Mouse (Mus musculus) large intestine, adult 2 months (tissue): ENCODE results near the gene Ganab. TPM values are rescaled to one million over a fixed set of nuclear protein-coding genes. Genes with fewer than 3 reads are reported as not detected.
A peak's percentile ranks its signal among the peaks of the same experiment; 100 is the strongest.

ENCODE experiments used
- DNase-seq: peaks from one replicate; pipeline ENCODE4 v3.0.0-alpha.2; 2012; ENCODE audit warnings: low read depth, low spot score
- WGBS: fragments of 180-500 bp; shearing (Covaris S2); methylation state at CpG from one replicate; pipeline ENCODE4 v1.1.7; 2018; 5-methylcytosine and 5-hydroxymethylcytosine counted together
- polyA plus RNA-seq: library from polyadenylated mRNA; depleted of rRNA; stranded (reverse); fragments of >200 nt; gene quantifications from 2 replicates; pipeline ENCODE4 v1.2.3, GENCODE M21; 2012

The Ganab gene
- polyA plus RNA-seq, 1 experiment: 104 TPM

DNA sequence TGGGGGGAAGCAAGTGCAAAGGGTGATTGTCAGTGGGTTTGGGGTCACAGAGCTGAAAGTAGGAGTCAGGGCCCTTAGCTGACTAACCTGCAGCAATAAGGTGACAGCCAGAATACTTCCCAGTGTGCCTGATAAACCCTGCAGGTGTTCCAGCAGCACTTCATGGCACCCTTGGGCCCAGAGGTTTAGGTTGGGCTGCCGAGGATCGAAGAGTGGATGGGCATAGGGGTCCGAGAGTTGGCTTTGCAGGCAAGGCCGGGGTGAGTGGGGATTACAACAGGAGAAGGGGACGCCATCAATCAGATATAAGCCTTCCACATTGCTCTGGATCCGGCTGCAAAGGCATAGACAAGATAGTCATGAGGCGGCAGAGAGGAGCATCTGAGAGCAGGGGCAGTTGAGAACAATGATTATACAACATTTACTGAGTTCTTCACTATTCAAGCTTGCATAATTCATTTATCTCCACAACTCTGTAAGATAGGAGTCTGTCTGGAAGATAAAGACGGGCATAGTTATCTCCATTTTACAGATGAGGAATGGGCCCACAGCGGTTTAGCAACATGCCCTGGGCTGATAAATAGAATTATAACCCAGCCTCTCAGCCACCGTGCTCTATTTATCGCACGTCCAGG lies 30.1 kb downstream of the Ganab start:
- 92% methylated on average over 12 of the region's 12 CpGs for WGBS
- no peak for DNase-seq

DNA sequence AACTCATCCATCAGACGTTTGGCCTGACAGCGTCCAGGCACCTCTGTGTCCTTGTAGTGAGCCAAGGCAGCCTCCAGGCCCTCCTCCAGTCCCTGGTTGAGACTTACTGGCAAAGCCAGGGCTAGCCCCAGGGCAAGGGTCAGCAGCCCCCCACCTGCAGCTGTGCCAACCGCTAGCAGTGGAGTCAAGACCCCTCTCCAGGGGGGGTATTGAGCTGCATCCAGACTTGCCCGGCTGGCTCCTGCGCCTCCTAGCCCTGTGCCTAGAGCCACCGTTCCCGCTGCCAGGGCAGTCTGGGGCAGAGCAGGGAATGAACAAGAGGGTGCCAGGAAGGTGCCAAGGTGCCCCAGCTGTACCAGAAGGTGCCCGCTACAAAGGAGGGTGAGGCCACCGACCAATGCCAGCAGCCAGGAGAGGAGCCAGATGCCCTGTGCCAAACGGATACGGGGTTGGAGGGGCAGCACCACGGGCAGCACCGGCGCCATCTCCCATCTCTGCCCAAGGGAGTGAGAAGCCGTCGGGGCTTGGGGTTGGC lies 30.9 kb downstream of the Ganab start:
- WGBS: 21% methylated on average over 16 of the region's 16 CpGs

DNA sequence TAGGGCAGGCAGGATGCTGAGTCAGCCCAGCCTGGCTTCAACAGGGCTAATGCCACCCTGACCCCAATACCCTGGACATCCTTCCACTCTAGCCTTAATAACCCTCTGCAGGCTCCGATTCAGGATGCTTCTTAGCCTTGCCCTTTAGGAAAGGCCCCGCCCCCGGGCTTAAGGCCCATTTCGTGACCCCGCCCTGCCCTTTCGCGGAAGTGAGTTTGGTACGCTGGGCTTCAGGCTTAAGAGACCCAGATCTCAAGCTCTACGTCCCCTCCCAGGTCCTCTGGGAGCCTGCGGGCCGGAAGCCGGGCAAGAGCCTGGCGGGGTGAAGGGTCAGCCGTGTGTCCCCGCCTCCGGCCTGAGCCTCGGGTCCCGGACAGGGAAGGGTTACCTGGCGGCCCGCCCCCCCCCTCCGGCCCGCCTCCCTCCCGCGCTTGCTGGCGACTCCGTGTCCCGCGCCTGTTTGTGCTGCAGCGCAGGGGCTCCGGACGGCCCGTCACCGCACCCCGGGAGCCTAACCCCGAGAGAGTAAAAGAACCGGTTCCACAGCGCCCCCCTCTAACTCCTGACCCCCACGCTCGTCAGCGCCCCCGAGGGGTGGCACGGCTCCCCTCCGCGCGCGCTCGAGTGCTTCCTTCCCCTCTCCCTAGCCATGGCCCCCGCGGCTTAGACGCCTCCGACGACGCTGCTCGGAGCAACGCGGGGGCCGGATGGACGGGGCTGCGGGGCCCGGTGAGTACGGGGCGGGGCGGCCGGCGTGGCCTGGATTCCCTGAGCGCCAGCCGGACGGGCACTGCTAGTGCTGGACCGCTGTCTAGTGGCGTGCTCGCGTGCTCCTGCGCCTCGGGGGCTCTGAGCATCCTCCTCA lies 31.6 kb downstream of the Ganab start, which contains the start of the genes Rom1 and Eml3:
Gene Rom1, minus strand, starts transcription at position 133 of the 865 bp plus-strand sequence.
Gene Eml3, plus strand, starts transcription at position 329 of the 865 bp plus-strand sequence.
- WGBS: under 1% methylated on average over 71 of the region's 74 CpGs
- peak; percentile 73 for DNase-seq

More for the DNA sequence above, 30.9 kb downstream of the Ganab start:
- DNase-seq: no peak

DNA sequence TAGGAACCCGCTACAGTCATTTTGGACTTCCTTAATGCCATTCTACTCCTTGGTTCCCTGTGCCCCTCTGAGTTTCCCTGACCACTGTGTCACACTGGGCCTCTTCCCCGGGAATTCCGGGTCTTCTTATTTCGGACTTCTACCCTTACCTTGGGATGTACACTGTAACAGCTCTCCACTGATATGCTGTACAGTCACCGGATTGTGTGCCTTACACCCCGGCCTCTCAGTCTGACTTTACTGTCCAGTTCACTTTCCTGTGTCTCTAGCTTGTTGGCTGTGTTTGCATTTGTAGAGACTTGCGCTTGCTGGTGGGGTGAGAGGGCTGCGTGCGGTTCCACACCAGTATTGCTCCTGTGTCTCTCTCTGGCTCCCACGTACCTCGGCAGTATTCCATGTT lies 32.2 kb downstream of the Ganab start:
- 3% methylated on average over 11 of the region's 11 CpGs for WGBS
- DNase-seq: no peak

DNA sequence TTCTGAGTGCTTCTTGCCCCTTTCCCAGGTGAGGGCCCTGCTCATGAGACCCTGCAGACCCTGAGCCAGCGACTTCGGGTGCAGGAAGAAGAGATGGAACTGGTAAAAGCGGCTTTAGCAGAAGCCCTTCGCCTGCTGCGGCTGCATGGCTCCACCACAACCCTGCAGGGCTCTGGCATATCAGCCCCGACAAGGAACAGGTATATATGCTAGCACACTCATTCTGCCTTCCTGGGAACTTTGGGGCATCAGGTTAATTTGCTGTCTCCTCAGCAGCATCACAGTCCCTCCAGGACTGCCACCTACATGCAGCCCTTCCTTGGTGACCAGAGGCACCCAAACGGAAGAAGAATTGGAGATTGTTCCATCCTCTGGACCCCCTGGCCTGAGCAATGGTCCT lies 32.9 kb downstream of the Ganab start:
- DNase-seq: no peak
- 81% methylated on average over 7 of the region's 7 CpGs for WGBS

DNA sequence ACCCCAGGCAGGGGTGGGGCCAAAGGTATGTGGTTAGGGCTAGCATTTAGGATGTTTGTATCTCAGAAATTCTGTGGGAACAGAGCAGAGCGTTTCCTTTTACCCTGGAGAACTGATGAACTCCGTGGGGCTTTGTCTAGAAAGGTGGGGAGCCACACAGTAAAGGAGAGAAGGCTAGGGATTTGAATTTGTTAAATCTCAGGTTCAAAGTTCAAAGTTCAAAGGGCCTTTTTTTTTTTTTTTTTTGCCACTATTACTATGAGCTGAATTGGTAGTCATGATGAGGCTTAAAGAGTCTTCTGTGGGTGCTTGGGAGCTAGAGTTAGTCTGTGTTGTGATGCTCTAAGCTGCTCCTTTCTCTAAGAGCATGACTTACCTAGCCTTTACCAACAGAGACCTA lies 38.9 kb downstream of the Ganab start:
- WGBS: 70% methylated on average over 2 of the region's 2 CpGs

DNA sequence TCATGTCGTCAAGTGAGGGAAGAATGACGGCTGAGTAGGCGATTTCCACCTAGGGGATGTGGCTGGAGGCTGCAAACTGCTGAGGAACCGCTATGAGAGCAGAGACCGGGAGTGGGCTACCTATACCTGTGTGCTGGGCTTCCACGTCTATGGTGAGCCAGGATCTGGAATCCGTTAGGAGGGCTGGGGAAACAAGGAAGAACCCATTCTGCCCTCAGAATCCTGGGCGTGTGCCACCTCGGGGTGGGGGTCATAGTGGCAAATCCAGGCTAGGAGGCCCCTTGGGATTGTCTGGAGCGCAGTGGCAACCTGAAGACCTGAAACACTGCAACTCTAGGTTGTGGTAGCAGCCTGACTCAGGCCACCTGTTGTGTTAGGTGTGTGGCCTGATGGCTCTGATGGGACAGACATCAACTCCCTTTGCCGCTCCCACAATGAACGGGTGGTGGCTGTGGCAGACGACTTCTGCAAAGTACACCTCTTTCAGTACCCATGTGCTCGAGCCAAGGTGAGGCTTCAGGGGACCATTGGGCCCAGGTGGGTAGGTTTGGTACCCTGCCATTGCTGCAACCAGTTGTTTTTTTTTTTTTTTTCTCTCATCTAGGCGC lies 42.8 kb downstream of the Ganab start:
- WGBS: 77% methylated on average over 15 of the region's 15 CpGs

More for the DNA sequence above, 38.9 kb downstream of the Ganab start:
- no peak for DNase-seq

DNA sequence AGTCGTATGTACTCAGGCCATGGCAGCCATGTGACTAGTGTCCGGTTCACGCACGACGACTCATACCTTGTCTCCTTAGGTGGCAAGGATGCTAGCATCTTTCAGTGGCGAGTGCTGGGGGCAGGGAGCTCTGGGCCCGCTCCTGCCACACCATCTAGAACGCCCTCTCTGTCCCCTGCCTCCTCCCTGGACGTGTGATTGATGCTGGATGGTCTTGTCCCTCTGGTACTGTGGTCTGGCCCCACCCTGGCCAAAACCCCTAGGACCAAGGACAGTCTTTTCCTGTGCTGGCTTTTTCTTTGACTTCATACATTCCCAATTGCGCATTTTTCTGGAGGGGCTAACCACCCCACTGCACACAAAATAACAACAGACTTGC lies 43.3 kb downstream of the Ganab start:
- DNase-seq: no peak
- 42% methylated on average over 10 of the region's 10 CpGs for WGBS

More for the DNA sequence above, 42.8 kb downstream of the Ganab start:
- no peak for DNase-seq

DNA sequence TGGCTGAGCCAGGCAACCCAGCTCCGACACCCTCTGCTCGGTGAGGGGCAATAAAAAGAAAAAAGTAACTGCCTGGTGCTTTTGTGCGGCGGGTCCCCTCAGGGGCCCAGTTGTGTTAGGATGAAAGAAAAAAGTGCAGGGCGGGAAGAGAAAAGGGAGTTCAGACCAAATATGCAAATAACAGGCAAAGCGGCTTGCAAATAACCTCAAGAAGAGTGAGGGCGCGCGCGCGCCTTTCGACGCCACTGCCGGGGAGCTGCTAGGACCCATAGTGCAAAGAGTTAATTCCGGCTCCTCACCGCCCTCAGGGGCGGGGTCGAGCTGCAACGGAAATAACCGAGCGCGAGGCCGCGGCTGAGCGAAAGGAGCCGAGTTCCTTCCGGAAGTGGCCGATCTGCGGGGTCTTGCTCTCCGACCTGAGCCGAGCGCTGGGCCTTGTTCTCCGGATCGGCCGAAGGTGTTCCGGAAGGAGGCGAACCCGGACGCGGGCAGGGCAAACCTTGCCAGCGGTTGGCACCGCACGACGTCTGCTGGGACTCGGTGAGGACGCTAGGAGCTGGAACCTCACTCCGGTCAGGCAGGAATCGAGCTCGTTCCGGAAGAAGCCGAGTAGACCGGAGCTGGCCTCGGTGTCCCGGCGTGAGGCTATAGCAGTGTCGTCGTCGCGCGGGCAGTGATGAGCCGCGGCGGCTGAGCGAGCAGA lies 43.8 kb downstream of the Ganab start, which contains the start of gene Mta2:
Gene Mta2, plus strand, starts transcription at position 361 of the 703 bp plus-strand sequence.
- under 1% methylated on average over 64 of the region's 64 CpGs for WGBS

DNA sequence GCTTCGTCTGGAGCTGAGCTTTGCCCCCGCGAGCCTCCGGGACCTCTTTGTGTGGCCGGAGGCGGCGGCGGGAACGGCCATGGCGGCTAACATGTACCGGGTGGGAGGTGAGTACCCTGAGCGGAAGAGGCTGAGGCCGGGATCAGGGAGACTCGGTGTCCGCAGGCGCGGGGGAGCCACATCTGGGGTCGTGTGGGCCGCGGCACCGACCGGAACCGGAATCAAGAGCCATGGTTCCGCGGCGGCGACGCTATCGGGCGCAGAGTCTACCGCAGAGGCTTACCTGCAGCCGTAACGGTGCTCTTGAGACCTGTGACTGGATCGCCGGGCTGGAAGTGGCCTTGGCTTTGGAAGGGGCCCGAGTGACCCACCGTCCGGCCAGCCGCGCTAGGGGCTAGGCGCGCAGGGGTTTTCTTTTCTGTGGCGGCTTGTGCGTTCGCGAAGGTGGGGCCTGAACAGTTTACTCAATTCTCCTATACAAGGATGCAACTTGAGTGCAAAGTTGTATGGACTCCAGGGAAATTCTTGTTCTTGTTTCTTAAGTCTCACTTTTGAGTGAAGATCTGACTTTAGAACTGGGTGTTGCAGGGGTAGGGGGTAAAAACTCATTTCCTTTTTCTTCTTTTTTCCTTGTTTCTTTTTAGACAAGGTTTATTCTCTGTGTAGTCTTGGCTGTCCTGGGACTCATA lies 44.5 kb downstream of the Ganab start:
- DNase-seq: no peak

More for the DNA sequence above, 43.8 kb downstream of the Ganab start, which contains the start of gene Mta2:
- peak; percentile 83 for DNase-seq

DNA sequence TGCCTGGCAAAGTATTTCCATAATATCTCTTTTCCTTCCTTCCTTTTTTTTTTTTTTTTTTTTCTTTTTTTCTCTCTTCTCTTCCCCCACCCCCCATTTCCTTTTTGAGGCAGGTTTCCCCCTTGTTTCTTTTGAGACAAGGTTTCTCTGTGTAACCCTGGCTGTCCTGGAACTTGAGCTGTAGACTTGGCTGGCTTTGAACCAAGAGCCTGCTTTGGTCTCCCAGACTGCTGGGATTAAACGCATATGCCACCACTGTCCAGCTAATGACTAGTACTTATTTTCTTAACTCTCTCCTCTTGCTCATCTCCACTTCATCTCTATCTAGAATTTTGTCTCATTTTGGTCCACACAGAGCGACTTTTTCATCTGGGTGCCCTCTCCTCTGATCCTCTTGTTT lies 45.2 kb downstream of the Ganab start:
- DNase-seq: no peak
- 43% methylated on average over 2 of the region's 2 CpGs for WGBS

More for the DNA sequence above, 44.5 kb downstream of the Ganab start:
- under 1% methylated on average over 46 of the region's 46 CpGs for WGBS

DNA sequence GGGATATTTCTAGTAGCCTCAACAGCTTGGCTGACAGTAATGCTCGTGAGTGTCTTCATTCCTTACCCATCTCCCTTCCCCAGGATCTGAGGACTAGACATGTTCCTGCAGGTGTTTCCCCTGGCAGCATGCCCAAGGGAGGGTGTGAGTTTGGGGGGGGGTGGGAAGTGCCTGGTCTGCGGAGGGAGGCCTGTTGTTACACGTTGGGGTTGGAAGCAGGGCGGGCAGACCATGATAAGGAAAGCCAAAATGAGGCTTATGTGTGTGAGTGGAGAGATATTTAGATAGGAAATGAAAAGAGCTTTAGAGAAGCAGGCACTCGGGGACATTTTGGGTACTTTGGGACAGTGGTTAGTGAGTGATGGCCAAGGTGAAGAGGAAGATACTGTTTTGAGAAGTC lies 46.2 kb downstream of the Ganab start:
- DNase-seq: no peak
- 15% methylated on average over 5 of the region's 5 CpGs for WGBS

DNA sequence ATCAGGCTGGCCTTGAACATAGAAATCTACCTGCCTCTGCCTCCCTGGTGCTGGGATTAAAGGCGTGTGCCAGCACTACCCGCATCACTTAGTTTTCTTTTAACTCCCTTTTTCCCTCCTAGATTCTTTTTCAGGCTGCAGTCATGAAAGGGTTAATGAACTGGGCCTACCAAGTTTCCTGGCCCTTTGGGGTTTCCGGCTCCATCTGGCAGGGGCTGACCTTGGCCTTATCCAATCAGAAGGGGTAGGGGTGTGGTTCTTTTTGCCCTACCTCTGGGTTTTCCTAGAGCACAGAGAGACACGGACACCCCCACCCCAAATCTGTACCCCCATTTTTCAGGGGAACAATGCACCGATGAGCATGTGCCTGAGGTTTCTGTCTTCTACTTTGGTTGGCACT lies 46.9 kb downstream of the Ganab start:
- no peak for DNase-seq
- WGBS: 18% methylated on average over 5 of the region's 5 CpGs

DNA sequence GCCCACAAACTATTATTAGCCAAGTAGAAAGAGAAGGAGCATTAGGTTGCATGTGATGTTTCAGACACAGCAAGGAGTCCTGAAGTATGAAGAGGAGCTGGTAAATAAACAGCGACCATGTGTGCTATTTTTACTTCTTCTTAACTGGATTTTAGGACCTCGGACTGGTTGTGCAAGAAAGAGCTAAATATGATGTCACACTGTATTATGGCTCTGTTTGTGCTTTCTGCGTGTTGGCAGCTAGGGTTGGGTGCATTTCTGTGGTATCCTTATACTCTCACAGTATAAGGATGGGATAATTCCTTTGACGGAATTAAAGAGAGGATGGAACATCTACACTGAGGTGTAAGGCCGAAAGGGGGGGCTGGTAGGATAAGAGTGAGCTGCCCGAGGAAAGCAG lies 47.4 kb downstream of the Ganab start:
- 51% methylated on average over 6 of the region's 6 CpGs for WGBS

DNA sequence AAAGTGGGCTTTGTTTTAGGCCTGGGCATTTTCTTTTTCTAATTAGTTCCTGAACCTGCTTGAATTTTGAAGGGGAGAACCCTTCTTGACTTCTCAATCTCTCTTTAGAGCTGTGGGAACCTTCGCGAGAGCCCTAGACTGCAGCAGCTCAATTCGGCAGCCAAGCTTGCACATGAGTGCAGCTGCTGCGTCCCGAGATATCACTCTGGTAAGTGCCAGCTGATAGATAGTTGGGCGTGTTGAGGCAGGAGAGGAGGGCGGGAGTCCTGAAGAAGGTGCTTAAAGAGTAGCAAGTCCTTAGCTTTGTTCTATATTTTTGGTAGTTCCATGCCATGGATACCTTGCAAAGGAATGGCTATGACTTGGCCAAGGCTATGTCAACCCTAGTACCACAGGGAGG lies 49.1 kb downstream of the Ganab start:
- 88% methylated on average over 7 of the region's 7 CpGs for WGBS
- DNase-seq: no peak

More for the DNA sequence above, 47.4 kb downstream of the Ganab start:
- no peak for DNase-seq

DNA sequence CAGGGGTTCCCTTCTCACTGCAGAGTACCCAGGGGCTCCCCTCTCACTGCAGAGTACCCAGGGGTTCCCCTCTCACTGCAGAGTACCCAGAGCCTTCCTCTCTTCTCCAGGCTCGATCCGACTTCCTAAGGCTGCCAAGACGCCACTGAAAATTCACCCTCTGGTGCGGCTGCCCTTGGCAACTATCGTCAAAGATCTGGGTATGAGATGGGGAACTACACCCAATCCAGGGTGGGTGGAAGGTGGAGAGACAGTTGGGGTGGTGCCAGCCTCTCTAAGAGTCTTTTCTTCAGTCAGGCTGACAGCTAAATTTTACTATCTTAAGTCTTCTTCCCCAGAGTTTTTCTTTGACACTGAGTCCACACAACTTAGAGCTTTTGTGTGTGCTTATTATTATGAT lies 52.3 kb downstream of the Ganab start:
- DNase-seq: no peak
- 88% methylated on average over 5 of the region's 5 CpGs for WGBS

DNA sequence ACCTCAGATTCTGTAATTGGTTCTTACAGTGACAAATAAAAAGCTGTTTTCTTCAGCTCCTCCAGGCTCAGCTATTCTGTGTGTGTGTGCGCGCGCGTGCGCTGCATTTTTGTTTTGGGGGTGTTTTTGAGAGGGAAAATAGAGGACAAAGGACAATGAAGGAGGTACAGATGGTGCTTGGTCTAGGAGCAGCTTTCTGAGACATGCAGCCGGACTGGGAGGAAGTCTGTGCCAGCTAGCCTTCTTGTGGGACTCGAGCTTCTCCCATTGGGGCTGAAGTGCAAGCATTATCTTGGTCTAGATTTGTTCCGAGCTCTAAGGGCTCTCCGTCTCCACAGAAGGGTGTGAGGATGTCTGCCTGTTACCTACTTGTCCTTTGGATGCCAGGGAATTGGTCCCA lies 54.4 kb downstream of the Ganab start:
- DNase-seq: no peak
- WGBS: 86% methylated on average over 9 of the region's 9 CpGs

DNA sequence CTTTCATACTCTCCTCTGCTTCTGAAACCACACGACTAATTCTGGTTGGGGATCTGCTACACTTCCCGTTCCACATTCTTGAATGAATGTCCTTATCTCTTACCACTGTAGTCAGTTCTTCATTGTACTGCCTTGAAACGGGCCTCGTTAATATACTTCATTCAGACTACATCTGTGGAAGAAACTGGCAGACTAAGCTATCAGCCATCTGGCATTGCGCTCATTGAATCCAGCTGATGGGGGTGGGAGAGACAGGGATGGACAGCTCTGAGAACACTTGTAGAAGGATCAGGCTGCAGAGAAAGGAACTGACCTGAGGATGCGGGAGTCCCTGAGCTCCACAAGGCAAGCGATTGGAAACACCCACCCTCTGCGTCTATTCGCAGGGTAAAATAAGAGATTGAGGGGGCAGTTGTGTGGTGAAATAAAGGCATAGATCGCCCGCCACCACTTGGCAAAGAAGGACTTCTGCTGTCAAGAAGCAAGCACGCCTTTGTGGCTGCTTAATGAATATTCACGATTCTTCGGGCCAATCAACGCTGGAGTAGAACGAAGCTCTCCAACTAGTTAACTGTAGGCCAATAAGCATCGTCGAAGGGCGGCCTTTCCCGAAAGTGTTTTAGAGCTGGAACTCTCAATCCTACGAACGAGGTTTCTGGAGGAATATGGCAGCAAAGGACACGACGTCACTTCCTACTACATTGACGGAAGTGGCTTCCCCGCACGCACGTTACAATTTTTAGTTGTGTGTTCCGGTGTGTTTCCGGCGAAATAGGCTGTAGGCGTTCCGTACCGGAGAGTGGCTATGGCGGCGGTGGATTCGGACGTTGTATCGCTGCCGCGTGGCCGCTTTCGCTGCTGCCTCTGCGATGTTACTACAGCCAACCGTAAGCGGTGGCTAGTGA lies 55.5 kb downstream of the Ganab start, which contains the start of gene Tut1:
Gene Tut1, plus strand, starts transcription at position 713 of the 905 bp plus-strand sequence.
- 2% methylated on average over 46 of the region's 46 CpGs for WGBS
- DNase-seq: peak; percentile 92
